7 mouse cellular contexts compared by ENCODE assay signal in genomic region chr9:65101686-65102376, GRCm38 (mm10). TPM values are rescaled to one million over a fixed set of nuclear protein-coding genes. Genes with fewer than 3 reads are reported as not detected.
DNase-seq lines count a peak whose midpoint lies in the region; ATAC-seq lines count a peak whose summit lies in the region.

No protein-coding gene starts in this region.

- peak overlapping the region; percentile 94 for H3K9ac ChIP-seq in embryonic facial prominence, embryonic 14.5 days (ENCODE audit: low read depth, low read length)
- H3K9ac ChIP-seq in heart, embryonic 12.5 days = peak overlapping the region; percentile 89
- peak overlapping the region; percentile 75 for H3K9ac ChIP-seq in stomach, embryonic 14.5 days (replicated peaks; ENCODE audit: low read depth, low read length)

- WGBS in embryonic facial prominence, embryonic 14.5 days = 0% methylated on average over 32 of the region's 39 CpGs
- under 1% methylated on average over 39 of the region's 39 CpGs for WGBS in heart, embryonic 12.5 days
- under 1% methylated on average over 39 of the region's 39 CpGs for WGBS in midbrain, embryonic 10.5 days
- under 1% methylated on average over 39 of the region's 39 CpGs for WGBS in stomach, embryonic 14.5 days

- peak overlapping the region; percentile 87 for H3K4me2 ChIP-seq in embryonic facial prominence, embryonic 14.5 days (ENCODE audit: low read depth, low read length)
- peak overlapping the region; percentile 98 for H3K4me2 ChIP-seq in heart, embryonic 12.5 days
- H3K4me2 ChIP-seq in stomach, embryonic 14.5 days (replicated peaks; ENCODE audit: low read depth, low read length) = peak overlapping the region; percentile 88

- H3K4me3 ChIP-seq in embryonic facial prominence, embryonic 14.5 days (ENCODE audit: low read depth, low read length) = peak overlapping the region; percentile 89
- H3K4me3 ChIP-seq in heart, embryonic 12.5 days = peak overlapping the region; percentile 82
- H3K4me3 ChIP-seq in midbrain, embryonic 10.5 days = peak overlapping the region; percentile 83
- H3K4me3 ChIP-seq in stomach, embryonic 14.5 days (ENCODE audit: low read depth, low read length) = peak overlapping the region; percentile 83

- peaks cover 14% of the 10 kb centered on the region; the same call in 1 of the 2 replicates for H3K4me1 ChIP-seq in embryonic facial prominence, embryonic 14.5 days (ENCODE audit: control insufficient read depth, insufficient read depth, low read length)
- peaks cover 10% of the 10 kb centered on the region for H3K4me1 ChIP-seq in heart, embryonic 12.5 days (replicated peaks)
- peaks cover 39% of the 10 kb centered on the region for H3K4me1 ChIP-seq in midbrain, embryonic 10.5 days
- peaks cover 19% of the 10 kb centered on the region for H3K4me1 ChIP-seq in stomach, embryonic 14.5 days (ENCODE audit: control insufficient read depth, insufficient read depth, low read length)

- intact Hi-C loops in left cerebral cortex, postnatal 14 days (cut with DNase I) = no loop called here

- no peaks in the 10 kb centered on the region for H3K27me3 ChIP-seq in embryonic facial prominence, embryonic 14.5 days (replicated peaks; ENCODE audit: control insufficient read depth, insufficient read depth, low read length)
- H3K27me3 ChIP-seq in heart, embryonic 12.5 days (replicated peaks) = peaks cover 5% of the 10 kb centered on the region; the same call in 1 of the 2 replicates
- peaks cover 14% of the 10 kb centered on the region for H3K27me3 ChIP-seq in midbrain, embryonic 10.5 days (ENCODE audit: low read depth, poor library complexity, severe bottlenecking)
- no peaks in the 10 kb centered on the region for H3K27me3 ChIP-seq in stomach, embryonic 14.5 days (ENCODE audit: control insufficient read depth, insufficient read depth, low read length)

- no peaks in the 10 kb centered on the region for H3K36me3 ChIP-seq in embryonic facial prominence, embryonic 14.5 days (ENCODE audit: control insufficient read depth, insufficient read depth, low read length)
- H3K36me3 ChIP-seq in heart, embryonic 12.5 days = no peaks in the 10 kb centered on the region
- H3K36me3 ChIP-seq in midbrain, embryonic 10.5 days = no peaks in the 10 kb centered on the region
- H3K36me3 ChIP-seq in stomach, embryonic 14.5 days (ENCODE audit: control insufficient read depth, insufficient read depth, low read length) = no peaks in the 10 kb centered on the region

- peak; percentile 81 for ATAC-seq in embryonic facial prominence, embryonic 14.5 days (ENCODE audit: low read depth)
- ATAC-seq in heart, embryonic 12.5 days (ENCODE audit: insufficient number of reproducible peaks, low FRiP score) = peak; percentile 43
- peak; percentile 65 for ATAC-seq in stomach, embryonic 14.5 days (ENCODE audit: insufficient number of reproducible peaks, insufficient read depth, low FRiP score, low read depth)

- DNase-seq in MN1 (ENCODE audit: low spot score) = peak; percentile 34
- DNase-seq in adrenal gland, postnatal 10 days = peak; percentile 75
- peak; percentile 85 for DNase-seq in embryonic facial prominence, embryonic 14.5 days (ENCODE audit: low spot score)
- peak; percentile 33 to 59 for DNase-seq in left cerebral cortex, postnatal 14 days (ENCODE audit: low spot score in 2 of 2)
- peak; percentile 75 for DNase-seq in midbrain, embryonic 10.5 days (ENCODE audit: low spot score)

- H3K9me3 ChIP-seq in embryonic facial prominence, embryonic 14.5 days (ENCODE audit: control insufficient read depth, low read length) = peaks cover 5% of the 10 kb centered on the region; the same call in 1 of the 2 replicates
- 0 out of 2 replicates have a peak, but pooled peaks cover 4% of the 10 kb centered on the region for H3K9me3 ChIP-seq in heart, embryonic 12.5 days (replicated peaks)
- peaks cover 8% of the 10 kb centered on the region for H3K9me3 ChIP-seq in midbrain, embryonic 10.5 days (replicated peaks)
- H3K9me3 ChIP-seq in stomach, embryonic 14.5 days (ENCODE audit: control insufficient read depth, low read depth, low read length) = no peaks in the 10 kb centered on the region

- H3K27ac ChIP-seq in embryonic facial prominence, embryonic 14.5 days (replicated peaks; ENCODE audit: low read depth, low read length) = peak overlapping the region; percentile 92
- H3K27ac ChIP-seq in heart, embryonic 12.5 days (ENCODE audit: poor library complexity, severe bottlenecking) = peak overlapping the region; percentile 34; the same call in 1 of the 2 replicates
- peak overlapping the region; percentile 95 for H3K27ac ChIP-seq in midbrain, embryonic 10.5 days (replicated peaks)
- peak overlapping the region; percentile 94 for H3K27ac ChIP-seq in stomach, embryonic 14.5 days (ENCODE audit: low read length)

RNA-seq across cellular contexts. Expression of gene Igdcc4, which starts 0.5 kb away (rescaled TPM):
- total RNA-seq in adrenal gland, postnatal 10 days (2021) = 10 to 100 TPM; 18.0 to 27.0 TPM
- polyA plus RNA-seq in embryonic facial prominence, embryonic 14.5 days (2014; fragmentation: Nextera tagmentation; extraction: Ambion mirVana) = 55.6 and 58.5 TPM in 2 replicates
- polyA plus RNA-seq in heart, embryonic 12.5 days (2016; fragmentation: Nextera tagmentation; extraction: Ambion mirVana) = 12.9 and 13.0 TPM in 2 replicates
- 10 to 100 TPM; 20.5 to 26.1 TPM for total RNA-seq in left cerebral cortex, postnatal 14 days (2021)
- polyA plus RNA-seq in midbrain, embryonic 10.5 days (2016; fragmentation: Nextera tagmentation; extraction: Ambion mirVana) = 8.9 and 12.6 TPM in 2 replicates
- polyA plus RNA-seq in stomach, embryonic 14.5 days (2014; fragmentation: Nextera tagmentation; extraction: Ambion mirVana) = 42.4 and 43.3 TPM in 2 replicates

RNA-seq across cellular contexts. Expression of gene Igdcc3, which starts 39.2 kb away (rescaled TPM):
- 1 to 10 TPM; 1.2 to 1.7 TPM for total RNA-seq in adrenal gland, postnatal 10 days (2021)
- 1.1 and 1.4 TPM in 2 replicates for polyA plus RNA-seq in embryonic facial prominence, embryonic 14.5 days (2014; fragmentation: Nextera tagmentation; extraction: Ambion mirVana)
- 4.8 and 5.5 TPM in 2 replicates for polyA plus RNA-seq in heart, embryonic 12.5 days (2016; fragmentation: Nextera tagmentation; extraction: Ambion mirVana)
- total RNA-seq in left cerebral cortex, postnatal 14 days (2021) = 1 to 10 TPM; 2.8 to 3.8 TPM
- polyA plus RNA-seq in midbrain, embryonic 10.5 days (2016; fragmentation: Nextera tagmentation; extraction: Ambion mirVana) = 334 and 450 TPM in 2 replicates
- 2.0 and 2.7 TPM in 2 replicates for polyA plus RNA-seq in stomach, embryonic 14.5 days (2014; fragmentation: Nextera tagmentation; extraction: Ambion mirVana)

Comparison
In these comparisons a context has a peak if more than half of its experiments do, and no peak if none do; other contexts are left out.
1. Peak in every context shown above with its lines: DNase-seq, ATAC-seq, H3K4me3 ChIP-seq and H3K27ac ChIP-seq.
2. DNase-seq: peak in every context shown above with its lines; median percentile 85 in embryonic facial prominence, embryonic 14.5 days; 75 in adrenal gland, postnatal 10 days; 75 in midbrain, embryonic 10.5 days; 46 in left cerebral cortex, postnatal 14 days; 34 in MN1.
3. H3K27ac ChIP-seq: peak in every context shown above with its lines; median percentile 95 in midbrain, embryonic 10.5 days; 94 in stomach, embryonic 14.5 days; 92 in embryonic facial prominence, embryonic 14.5 days; 34 in heart, embryonic 12.5 days.
4. RNA of gene Igdcc3, which starts 39.2 kb away (polyA plus RNA-seq): 334 to 450 TPM in midbrain, embryonic 10.5 days; 4.8 to 5.5 TPM in heart, embryonic 12.5 days, 2.0 to 2.7 TPM in stomach, embryonic 14.5 days and 1.1 to 1.4 TPM in embryonic facial prominence, embryonic 14.5 days; every median in the first group is over 10 times any median in the second.